Mouse (Mus musculus) adrenal gland, postnatal 10 days (tissue): ENCODE results near the gene Th. TPM values are rescaled to one million over a fixed set of nuclear protein-coding genes. Genes with fewer than 3 reads are reported as not detected.

Experiments used
- DNase-seq: peaks from one replicate; pipeline ENCODE4 v3.0.0; 2021; ENCODE audit warnings: mixed read lengths
- total RNA-seq, 2 experiments: library from RNA; stranded (reverse); gene quantifications; 2 replicates each; pipeline ENCODE4 v1.2.3; 2021

The Th gene
- total RNA-seq, 2 experiments from 2014 or later, result 403 to 460 TPM

DNA sequence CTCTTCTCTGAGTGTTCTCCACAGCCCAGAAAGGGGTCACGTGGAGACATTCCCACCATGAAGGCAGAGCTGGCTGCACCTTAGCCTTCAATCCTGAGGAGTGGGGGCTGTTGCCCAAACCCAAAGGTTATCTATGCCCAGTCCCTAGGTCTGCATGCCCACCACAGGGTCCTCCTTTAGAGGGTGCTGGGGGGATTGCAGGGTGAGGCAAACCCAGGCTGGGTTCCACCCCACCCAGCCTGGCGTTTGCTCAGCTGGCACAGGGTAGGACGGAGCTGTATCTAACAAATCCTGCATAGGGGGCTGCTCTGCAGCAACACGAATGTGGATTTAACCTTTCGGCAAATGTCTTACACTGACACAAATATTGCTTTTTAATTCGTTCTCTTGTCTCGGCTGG lies 29.2 kb downstream of the Th start:
- no peak for DNase-seq

DNA sequence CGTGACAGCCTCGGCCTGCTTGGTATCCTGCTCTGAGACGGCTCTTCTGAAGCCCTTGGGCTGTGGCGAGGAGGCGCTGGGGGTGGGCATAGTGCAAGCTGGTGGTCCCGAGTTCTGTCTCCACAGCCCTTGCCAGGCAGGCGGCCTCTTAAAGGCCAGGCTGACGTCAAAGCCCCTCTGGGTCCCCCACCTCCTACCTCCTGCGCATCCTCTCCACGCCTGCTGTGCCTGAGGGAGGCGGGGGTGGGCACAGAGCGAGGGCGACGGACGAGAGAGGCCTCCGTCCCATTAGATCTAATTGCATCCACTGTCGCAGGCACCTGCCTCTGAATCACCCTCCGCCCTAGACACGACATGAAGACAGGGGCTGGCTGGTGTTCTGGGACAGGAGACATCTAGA lies 31.1 kb downstream of the Th start:
- peak; percentile 49 for DNase-seq

DNA sequence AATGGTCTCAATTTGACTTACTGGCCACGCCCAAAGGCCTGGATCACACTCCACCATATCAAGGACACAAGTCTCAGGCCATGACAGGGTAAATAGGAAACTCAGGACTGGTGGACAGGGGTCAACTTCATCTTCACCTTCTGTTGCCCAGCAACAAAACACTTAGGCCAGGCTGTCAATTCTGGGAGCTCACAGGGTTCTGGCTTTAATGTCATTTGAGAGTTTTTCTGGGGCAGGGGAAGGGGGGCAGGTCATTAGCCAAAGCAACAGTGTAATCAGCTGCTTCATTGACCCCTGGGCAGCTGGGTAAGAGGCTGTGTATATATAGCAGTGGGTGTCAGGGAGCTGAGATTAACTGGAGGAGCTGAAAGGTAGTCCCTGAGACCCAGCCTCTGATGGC lies 33.5 kb downstream of the Th start:
- DNase-seq, result no peak

DNA sequence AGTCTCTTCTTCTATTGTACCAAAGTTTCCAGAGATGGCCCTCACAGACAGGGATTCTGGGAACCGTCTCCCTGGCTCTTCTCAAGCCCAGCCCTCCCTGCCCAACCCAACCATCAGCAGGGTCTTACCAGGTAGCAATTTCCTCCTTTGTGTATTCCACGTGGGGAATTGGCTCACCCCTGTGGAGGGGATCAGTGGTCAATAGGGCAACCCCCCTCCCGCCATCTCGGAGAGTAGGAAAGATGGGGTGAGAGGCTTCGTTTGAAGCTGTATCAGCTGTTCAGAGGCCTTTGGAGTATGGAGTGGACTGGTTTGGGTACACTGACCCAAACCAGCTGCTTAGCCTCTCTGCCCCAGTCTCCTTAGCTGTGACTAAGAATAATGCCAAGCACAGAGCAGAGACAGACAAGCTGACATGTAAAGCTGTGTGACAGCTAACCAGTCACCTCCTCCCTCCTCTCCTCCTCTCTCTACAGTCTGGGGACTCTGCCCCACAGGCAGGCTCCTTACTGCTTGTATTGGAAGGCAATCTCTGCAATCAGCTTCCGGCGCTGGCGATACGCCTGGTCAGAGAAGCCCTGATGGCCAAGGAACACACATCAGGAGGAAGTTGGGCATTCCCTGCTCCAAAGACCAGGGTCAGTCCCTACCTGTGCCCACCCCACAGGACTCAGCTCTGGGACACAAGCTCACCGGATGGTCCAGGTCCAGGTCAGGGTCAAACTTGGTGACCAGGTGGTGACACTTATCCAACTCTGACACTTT lies 34.8 kb downstream of the Th start:
- DNase-seq, result no peak

DNA sequence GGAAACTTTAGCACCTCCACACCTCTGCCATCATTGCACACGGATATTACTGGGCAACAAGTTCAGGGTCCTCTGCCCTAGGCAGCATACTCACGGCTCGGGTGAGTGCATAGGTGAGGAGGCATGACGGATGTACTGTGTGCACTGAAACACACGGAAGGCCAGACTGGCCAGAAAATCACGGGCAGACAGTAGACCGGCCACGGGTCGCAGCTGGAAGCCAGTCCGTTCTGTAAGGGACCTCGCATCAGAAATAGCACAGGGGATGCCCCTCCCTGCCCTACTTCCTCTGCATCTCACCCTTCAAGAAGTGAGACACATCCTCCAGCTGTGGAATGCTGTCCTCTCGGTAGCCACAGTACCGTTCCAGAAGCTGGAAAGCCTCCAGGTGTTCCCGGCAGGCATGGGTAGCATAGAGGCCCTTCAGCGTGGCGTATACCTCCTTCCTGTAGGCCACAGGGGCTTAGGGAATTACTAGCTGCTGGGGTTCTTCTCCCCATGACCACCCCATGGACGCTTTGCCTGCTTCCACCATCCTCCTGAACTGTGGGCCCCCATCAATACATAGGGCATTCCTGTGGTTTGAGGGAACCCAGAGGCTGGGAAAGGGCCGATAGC lies 35.6 kb downstream of the Th start:
- no peak for DNase-seq

DNA sequence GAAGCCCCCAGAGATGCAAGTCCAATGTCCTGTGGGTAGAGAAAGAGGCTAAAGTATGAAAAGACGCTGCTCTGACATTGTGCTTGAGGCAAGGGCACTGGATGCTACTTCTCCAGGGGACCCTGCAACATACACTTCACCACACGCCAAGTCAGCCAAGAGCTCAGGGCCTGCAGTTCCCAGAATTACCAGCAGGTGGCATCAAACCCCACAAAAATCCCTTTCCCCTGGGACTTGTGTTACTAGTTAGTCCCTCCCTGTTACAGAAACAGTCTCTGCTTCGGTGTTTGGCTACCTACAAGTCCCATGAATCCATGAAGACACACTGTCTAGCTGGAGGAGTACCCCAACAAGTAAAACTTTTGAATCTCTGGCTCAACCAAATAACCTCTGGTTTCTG lies 36.3 kb downstream of the Th start:
- peak; percentile 88 for DNase-seq

DNA sequence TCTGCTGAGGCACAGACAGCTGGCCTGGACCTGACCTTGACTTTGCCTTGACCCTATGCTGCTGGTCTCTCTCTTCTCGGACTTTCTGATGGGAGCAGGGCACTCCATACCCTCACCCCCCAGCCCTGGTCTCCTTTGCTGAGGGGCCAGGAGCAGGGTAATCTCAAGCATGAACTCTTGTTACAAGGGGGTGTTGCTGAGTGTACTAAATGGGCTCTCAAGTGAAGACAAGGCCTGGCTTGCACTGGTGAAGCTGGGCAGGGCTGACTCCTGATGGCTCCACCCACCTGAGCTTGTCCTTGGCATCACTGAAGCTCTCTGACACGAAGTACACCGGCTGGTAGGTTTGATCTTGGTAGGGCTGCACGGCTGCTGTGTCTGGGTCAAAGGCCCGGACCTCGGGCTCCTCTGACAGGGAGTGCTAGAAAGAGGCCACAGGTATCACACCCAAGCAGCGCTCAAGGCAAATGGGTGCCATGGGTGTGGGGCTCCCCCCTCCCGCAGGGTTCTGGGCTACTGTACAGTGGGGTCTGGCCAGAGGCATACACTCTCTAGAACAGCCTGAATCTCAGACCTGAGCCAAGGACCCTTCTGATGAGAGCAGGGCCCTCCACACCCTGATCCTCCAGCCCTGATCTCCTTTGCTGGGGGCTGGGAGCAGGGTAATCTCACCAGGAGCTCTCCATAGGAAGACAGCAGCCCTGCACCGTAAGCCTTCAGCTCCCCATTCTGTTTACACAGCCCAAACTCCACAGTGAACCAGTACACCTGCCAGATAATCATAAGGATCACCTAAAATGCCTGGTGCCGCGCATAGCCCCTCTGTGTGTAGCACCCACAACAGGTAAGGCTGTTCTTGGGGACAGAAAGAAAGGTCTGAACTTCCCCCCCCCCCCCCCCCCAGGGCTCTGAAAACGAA lies 36.9 kb downstream of the Th start:
- DNase-seq, result no peak

DNA sequence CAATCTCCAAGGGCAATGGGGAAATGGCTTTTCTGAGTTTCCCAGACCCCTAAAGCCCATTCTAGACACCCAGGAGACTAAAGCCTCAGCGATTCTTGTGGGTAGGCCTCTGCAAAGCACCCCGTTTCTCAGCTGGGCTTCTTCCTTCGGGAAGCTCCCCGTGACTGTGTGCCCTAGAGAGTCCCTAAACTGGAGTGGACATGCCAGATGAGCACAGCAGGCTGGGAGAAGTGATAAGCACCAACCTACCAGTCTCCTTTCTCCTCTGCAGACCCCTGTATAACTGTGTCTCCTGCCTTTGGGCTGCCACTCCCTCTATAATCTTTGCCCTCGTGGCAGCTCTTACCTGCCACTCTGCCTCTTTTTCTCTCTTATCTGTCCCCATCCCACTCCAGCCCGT lies 37.6 kb downstream of the Th start:
- no peak for DNase-seq

DNA sequence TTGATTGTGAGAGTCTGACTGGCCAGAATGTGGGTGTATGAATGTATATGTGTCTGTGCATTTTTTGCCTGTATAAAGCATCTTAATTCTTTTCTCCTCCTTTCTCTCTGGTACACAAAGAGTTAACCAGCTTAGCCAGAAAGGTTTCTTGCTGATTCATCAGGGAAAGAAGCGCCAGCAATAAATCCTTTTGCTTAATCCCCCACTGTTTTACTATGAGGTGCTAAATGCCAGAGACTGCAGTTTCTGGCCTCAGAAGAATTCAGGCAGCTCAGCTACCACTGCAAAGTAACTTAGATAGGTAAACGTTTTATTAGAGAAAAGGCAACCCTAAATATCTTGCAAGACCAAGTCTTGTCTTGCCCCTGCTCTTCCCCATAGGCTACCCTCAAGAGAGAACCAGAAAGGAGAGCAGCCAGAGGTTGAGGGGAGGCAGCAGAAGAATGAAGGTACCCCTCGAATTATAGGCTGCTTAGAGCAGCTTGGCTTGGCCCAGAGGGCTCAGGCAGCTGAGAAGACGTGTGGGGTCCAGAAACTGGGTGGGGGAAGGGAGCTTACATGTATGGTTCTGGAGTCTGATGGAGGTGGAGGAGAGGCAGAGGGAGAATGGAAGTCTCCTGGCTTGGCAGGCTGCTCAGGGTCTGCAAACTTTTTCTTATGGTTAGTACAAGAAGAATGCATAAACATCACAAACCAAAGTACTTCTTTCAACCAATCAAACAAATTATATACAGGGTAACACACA lies 61.3 kb downstream of the Th start:
- no peak for DNase-seq

DNA sequence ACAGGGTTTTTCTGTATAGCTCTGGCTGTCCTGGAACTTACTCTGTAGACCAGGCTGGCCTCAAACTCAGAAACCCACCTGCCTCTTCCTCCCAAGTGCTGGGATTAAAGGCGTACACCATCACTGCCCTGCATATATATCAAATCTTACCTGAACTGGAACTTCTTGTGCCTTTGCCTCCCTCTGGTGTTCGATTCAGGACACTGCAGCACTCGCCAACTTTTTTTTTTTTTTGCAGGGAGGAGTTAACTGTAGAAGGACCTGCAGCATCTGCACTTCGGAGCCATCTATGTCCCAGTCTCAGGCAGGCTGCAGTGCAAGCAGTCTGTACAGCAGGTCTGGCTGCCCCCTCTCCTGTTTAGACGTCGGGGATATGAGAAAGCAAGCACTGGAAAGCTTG lies 80.2 kb downstream of the Th start:
- peak; percentile 33 for DNase-seq

Other genes starting within 250 kb of the Th start
- gene Ins2, start 187.7 kb downstream of the Th start, total RNA-seq, result not detected
- gene Ascl2, start 38.1 kb upstream of the Th start, total RNA-seq, result under 1 TPM in 1 of 2 experiments, not detected in 1; 0.24 TPM
- 1 to 10 TPM; 2.2 to 3.4 TPM for gene Tspan32, start 73.9 kb upstream of the Th start, total RNA-seq
- 100 to 1,000 TPM; 499 to 511 TPM for gene Cd81, start 121.6 kb upstream of the Th start, total RNA-seq
- 10 to 100 TPM; 26.9 to 31.2 TPM for gene Tssc4, start 138.1 kb upstream of the Th start, total RNA-seq
- gene Trpm5, start 163.5 kb upstream of the Th start, total RNA-seq, result 1 to 10 TPM in 1 of 2 experiments, under 1 TPM in 1; 0.99 to 1.0 TPM
- 1 to 10 TPM; 4.4 to 5.0 TPM for gene Kcnq1, start 175.2 kb upstream of the Th start, total RNA-seq